Mouse (Mus musculus): Measurements from ENCODE around the gene Dip2b.
A peak's percentile ranks its signal among the peaks of the same experiment; 100 is the strongest.

Dip2b gene

GRCm38 (mm10) chr15:100126456-100127107 is 88.1 kb downstream of the Dip2b start:
- DNase-seq (ENCODE audit: low read depth, low spot score): peak; percentile 94

- DNase-seq (ENCODE audit: low read depth, low spot score): no peak
Measured at GRCm38 (mm10) chr15:100129151-100129790, 90.8 kb downstream of the Dip2b start.

- DNase-seq (ENCODE audit: low read depth, low spot score): no peak
Measured at GRCm38 (mm10) chr15:100139665-100140064, 101.2 kb downstream of the Dip2b start.

GRCm38 (mm10) chr15:100140428-100140827 is 102.0 kb downstream of the Dip2b start:
- no peak for DNase-seq (ENCODE audit: low read depth, low spot score)

GRCm38 (mm10) chr15:100143091-100143801 is 104.8 kb downstream of the Dip2b start:
- no peak for DNase-seq (ENCODE audit: low read depth, low spot score)

GRCm38 (mm10) chr15:100144854-100145824 is 106.7 kb downstream of the Dip2b start:
- DNase-seq (ENCODE audit: low read depth, low spot score): no peak

GRCm38 (mm10) chr15:100145917-100146316 is 107.5 kb downstream of the Dip2b start:
- DNase-seq (ENCODE audit: low read depth, low spot score): no peak

- DNase-seq (ENCODE audit: low read depth, low spot score): no peak
Measured at GRCm38 (mm10) chr15:100150593-100150992, 112.1 kb downstream of the Dip2b start.

- DNase-seq (ENCODE audit: low read depth, low spot score): no peak
Measured at GRCm38 (mm10) chr15:100152321-100152720, 113.9 kb downstream of the Dip2b start.

GRCm38 (mm10) chr15:100153024-100153423 is 114.6 kb downstream of the Dip2b start:
- no peak for DNase-seq (ENCODE audit: low read depth, low spot score)

- DNase-seq (ENCODE audit: low read depth, low spot score): no peak
Measured at GRCm38 (mm10) chr15:100156095-100156707, 117.7 kb downstream of the Dip2b start.

GRCm38 (mm10) chr15:100156781-100157470 is 118.5 kb downstream of the Dip2b start:
- DNase-seq (ENCODE audit: low read depth, low spot score): no peak

GRCm38 (mm10) chr15:100158985-100159384 is 120.5 kb downstream of the Dip2b start:
- no peak for DNase-seq (ENCODE audit: low read depth, low spot score)

- DNase-seq (ENCODE audit: low read depth, low spot score): no peak
Measured at GRCm38 (mm10) chr15:100161747-100162280, 123.3 kb downstream of the Dip2b start.

- peak; percentile 33 for DNase-seq (ENCODE audit: low read depth, low spot score)
Measured at GRCm38 (mm10) chr15:100163381-100164051, 125.1 kb downstream of the Dip2b start.

GRCm38 (mm10) chr15:100166464-100166863 is 128.0 kb downstream of the Dip2b start:
- DNase-seq (ENCODE audit: low read depth, low spot score): no peak

GRCm38 (mm10) chr15:100167791-100168190 is 129.3 kb downstream of the Dip2b start:
- peak; percentile 14 for DNase-seq (ENCODE audit: low read depth, low spot score)

GRCm38 (mm10) chr15:100168191-100168606 is 129.7 kb downstream of the Dip2b start:
- DNase-seq (ENCODE audit: low read depth, low spot score): no peak

- no peak for DNase-seq (ENCODE audit: low read depth, low spot score)
Measured at GRCm38 (mm10) chr15:100175176-100175575, 136.7 kb downstream of the Dip2b start.

- no peak for DNase-seq (ENCODE audit: low read depth, low spot score)
Measured at GRCm38 (mm10) chr15:100177167-100177566, 138.7 kb downstream of the Dip2b start.

All from 3T3-L1 (cell line).